Mouse (Mus musculus): Measurements from ENCODE around the gene Psen2. TPM values are rescaled to one million over a fixed set of nuclear protein-coding genes. Genes with fewer than 3 reads are reported as not detected.

Gene Psen2
- polyA plus RNA-seq, 1 experiment from 2014 or later: 13.7 TPM

DNA sequence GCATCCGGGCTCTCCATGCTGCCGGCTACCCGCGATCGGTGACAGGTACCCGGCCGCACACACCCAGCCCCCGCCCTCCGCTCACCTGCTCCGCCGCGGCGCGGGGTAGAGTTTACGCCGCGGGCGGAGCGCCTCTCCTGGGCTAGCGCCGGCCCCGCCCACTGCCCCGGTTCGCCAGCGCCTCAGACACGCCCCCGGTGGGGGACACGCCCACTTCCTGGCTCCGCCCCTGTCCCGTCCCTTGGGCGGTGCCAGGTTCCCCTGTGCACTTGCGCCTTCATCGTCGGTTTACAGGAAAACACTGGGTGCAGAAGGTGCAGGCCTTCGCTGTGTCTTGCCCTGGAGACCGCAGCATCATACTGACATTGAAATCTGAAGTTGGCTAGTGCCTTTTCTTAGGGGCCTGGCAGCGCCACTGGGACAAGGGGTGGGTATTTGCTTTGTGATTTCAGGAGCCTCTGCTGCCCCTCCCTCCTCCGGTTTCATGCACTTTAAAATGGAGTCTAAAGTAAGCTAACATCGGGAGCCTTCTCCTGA is 7.0 kb downstream of the Psen2 start:
- Histone ChIP-seq H3K9ac (replicated peaks; ENCODE audit: low read length) (peak overlapping the region; percentile 86), H3K36me3 (ENCODE audit: control insufficient read depth, insufficient read depth, low read length) (no peaks in the 10 kb centered on the region), H3K4me2 (ENCODE audit: low read length) (peak overlapping the region; percentile 97), H3K4me3 (replicated peaks; ENCODE audit: low read depth, low read length) (peak overlapping the region; percentile 79), H3K27me3 (ENCODE audit: control insufficient read depth, insufficient read depth, low read length) (peaks cover 7% of the 10 kb centered on the region; the same call in 1 of the 2 replicates), H3K4me1 (ENCODE audit: control insufficient read depth, insufficient read depth, low read length) (0 out of 2 replicates have a peak, but pooled peaks cover 8% of the 10 kb centered on the region), H3K9me3 (ENCODE audit: control insufficient read depth, low read length) (no peaks in the 10 kb centered on the region), H3K27ac (replicated peaks; ENCODE audit: low read depth, low read length) (peak overlapping the region; percentile 72)
- WGBS: under 1% methylated on average over 39 of the region's 39 CpGs
- peak; percentile 94 for DNase-seq
- ATAC-seq (ENCODE audit: low FRiP score, low TSS enrichment): peak; percentile 93

DNA sequence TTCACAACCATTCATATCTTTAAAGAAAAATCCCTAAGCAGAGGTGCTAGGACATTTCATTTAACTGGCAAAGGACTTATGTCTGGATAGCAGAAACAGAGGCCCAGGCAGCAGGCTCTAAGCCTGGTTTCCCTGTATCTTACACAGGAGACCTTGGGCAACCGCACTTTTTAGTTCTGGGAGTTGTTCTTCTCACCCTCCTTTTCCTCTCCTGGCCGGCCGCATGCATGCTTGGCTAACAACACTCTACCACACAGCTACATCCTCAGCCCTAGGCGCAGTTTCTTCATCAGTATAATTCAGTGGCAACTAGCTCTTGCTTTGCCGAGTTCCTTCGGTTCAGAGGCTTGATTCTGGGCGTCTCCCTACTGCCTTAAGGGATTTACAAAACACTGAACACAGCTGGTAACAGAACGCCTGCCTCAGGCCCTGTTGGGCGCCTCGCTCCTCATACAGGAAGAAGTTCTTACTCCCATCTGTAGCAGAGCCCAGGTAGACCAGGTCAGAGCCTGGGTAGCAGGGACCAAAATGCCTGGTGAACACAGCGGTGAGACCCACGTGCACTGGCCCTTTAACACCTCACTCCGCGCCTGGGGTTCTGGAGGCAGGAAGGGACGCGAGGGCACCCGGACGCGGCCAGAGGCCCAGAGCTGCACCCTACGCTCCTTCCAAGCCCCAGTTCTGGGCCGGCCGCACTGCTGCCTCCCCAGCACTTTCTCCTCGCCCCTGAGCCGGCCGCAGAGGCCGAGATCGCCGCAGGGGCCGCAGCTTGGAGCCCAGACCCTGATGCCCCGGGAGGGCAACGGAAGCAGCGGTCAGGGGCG is 7.7 kb downstream of the Psen2 start:
- Histone ChIP-seq H3K9me3 (ENCODE audit: control insufficient read depth, low read length) (no peaks in the 10 kb centered on the region), H3K4me3 (replicated peaks; ENCODE audit: low read depth, low read length) (peak overlapping the region; percentile 79), H3K9ac (replicated peaks; ENCODE audit: low read length) (peak overlapping the region; percentile 86), H3K4me2 (ENCODE audit: low read length) (peak overlapping the region; percentile 97), H3K4me1 (ENCODE audit: control insufficient read depth, insufficient read depth, low read length) (0 out of 2 replicates have a peak, but pooled peaks cover 8% of the 10 kb centered on the region), H3K27me3 (ENCODE audit: control insufficient read depth, insufficient read depth, low read length) (peaks cover 7% of the 10 kb centered on the region; the same call in 1 of the 2 replicates), H3K36me3 (ENCODE audit: control insufficient read depth, insufficient read depth, low read length) (no peaks in the 10 kb centered on the region), H3K27ac (replicated peaks; ENCODE audit: low read depth, low read length) (peak overlapping the region; percentile 72)
- WGBS: 2% methylated on average over 33 of the region's 33 CpGs
- DNase-seq (peak; percentile 59), ATAC-seq (ENCODE audit: low FRiP score, low TSS enrichment) (peak; percentile 66)

DNA sequence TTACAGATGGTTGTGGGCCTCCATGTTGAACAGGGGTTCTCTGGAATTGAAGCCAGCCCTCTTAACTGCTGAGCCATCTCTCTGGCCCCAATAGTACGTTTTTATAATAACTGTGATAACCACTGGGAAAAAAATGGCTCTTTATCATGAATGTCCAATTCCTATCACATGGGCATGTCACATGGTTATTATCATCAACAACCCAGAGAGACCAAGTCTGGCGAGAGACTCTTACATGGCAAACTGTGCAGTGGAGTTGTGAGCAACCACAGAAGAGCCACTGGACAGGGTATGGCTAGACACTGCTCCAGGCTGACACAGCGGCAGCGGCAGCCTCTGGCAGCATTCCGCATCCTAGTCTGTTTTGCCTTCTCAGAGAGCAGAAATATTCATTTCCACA is 8.9 kb downstream of the Psen2 start:
- Histone ChIP-seq H3K4me2 (ENCODE audit: low read length) (no peak overlapping the region), H3K36me3 (ENCODE audit: control insufficient read depth, insufficient read depth, low read length) (no peaks in the 10 kb centered on the region), H3K9me3 (ENCODE audit: control insufficient read depth, low read length) (no peaks in the 10 kb centered on the region), H3K4me1 (ENCODE audit: control insufficient read depth, insufficient read depth, low read length) (peaks cover 15% of the 10 kb centered on the region), H3K4me3 (replicated peaks; ENCODE audit: low read depth, low read length) (no peak overlapping the region), H3K27me3 (ENCODE audit: control insufficient read depth, insufficient read depth, low read length) (peaks cover 7% of the 10 kb centered on the region; the same call in 1 of the 2 replicates), H3K27ac (replicated peaks; ENCODE audit: low read depth, low read length) (no peak overlapping the region), H3K9ac (replicated peaks; ENCODE audit: low read length) (no peak overlapping the region)
- DNase-seq (no peak), ATAC-seq (ENCODE audit: low FRiP score, low TSS enrichment) (no peak)
- 85% methylated on average over 5 of the region's 5 CpGs for WGBS

DNA sequence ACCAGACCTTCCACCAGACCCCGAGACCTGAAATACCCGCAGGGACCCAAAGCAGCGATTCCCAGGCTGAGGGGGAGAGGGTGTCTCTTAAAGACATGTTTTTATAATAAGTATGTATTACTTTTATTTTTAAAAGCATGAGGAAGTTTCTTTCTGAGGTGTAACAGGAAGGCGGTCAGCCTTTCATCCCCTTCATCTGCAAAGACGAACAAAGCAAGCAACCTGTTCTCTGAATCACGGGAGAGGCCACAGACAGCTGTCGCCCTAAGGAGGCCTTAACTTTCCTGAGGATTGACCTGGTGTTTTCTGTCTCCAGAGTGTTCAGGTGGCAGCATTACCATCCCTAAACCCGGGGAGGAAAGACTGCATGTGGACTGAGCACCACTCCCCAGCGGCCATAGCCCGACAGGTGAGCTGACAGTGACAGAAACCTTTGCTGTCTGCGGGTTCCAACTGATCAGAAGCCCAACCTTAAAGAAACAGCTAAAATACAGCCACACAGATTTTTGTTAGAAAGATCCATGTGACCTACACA is 10.5 kb downstream of the Psen2 start:
- Histone ChIP-seq H3K9me3 (ENCODE audit: control insufficient read depth, low read length) (no peaks in the 10 kb centered on the region), H3K4me1 (ENCODE audit: control insufficient read depth, insufficient read depth, low read length) (peaks cover 15% of the 10 kb centered on the region), H3K27me3 (ENCODE audit: control insufficient read depth, insufficient read depth, low read length) (peaks cover 7% of the 10 kb centered on the region; the same call in 1 of the 2 replicates), H3K4me3 (replicated peaks; ENCODE audit: low read depth, low read length) (no peak overlapping the region), H3K27ac (replicated peaks; ENCODE audit: low read depth, low read length) (no peak overlapping the region), H3K4me2 (ENCODE audit: low read length) (no peak overlapping the region), H3K9ac (replicated peaks; ENCODE audit: low read length) (no peak overlapping the region), H3K36me3 (ENCODE audit: control insufficient read depth, insufficient read depth, low read length) (no peaks in the 10 kb centered on the region)
- DNase-seq: no peak
- 87% methylated on average over 11 of the region's 11 CpGs for WGBS
- ATAC-seq (ENCODE audit: low FRiP score, low TSS enrichment): no peak

DNA sequence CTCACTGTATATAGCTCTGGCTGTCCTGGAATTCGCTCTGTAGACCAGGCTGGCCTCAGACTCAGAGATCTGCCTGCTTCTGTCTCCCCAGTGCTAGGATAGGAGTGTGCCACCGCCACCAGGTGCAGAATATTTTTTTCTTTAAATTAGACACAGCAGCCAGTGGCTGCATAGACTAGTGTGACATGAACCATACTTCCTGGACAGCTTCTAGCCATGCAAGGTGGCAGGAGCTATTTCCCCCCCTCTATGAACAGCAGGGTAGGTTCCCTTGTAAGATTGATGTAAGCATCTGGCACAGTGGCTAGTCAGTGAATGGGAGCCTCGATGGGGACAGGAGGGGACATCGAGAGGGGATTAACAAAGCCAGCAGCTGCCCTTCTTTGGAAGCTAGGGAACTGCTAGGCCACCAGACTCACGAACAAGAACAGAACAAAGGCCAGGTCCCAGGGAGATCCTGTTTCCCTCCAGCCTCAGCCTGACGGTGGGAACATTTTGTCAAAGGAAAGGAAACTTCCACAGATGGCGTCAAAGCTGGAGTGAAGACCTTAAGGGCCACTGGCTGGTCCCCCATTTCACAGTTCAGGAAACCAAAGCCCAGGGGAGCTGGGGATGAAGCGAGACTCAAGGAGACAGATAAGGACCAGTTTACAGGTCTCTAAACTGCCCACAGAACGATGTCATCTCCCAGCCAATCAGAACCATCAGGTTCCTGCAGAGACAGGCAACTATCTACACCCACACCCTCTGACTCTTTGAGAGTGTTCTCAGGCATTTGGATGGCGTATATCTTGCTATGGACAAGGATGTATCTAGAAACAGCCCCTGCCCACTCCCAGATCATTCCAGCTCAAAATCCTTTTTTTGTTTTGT is 11.8 kb downstream of the Psen2 start:
- ATAC-seq (ENCODE audit: low FRiP score, low TSS enrichment): no peak
- WGBS: 46% methylated on average over 10 of the region's 10 CpGs

DNA sequence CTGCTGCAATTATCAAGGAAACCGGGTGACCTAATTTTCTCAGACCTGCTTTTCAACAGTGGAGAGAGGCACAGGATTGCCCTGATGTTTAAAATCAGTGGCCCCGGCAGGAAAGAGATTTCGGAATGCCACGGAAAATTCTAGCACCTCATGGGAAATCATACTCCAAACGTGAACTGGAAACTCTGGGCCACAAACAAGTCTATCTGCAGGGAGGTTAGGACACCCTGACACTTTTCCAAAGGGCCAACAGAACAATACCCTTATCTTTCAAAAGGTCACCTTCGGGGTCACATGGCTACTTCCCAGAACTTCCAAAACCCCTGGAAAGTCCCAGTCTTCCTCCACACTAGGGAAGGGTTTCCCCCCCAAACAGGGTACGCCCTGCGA is 12.8 kb downstream of the Psen2 start:
- WGBS: 67% methylated on average over 8 of the region's 8 CpGs

More for the DNA sequence above, 11.8 kb downstream of the Psen2 start:
- Histone ChIP-seq H3K4me1 (ENCODE audit: control insufficient read depth, insufficient read depth, low read length) (peaks cover 15% of the 10 kb centered on the region), H3K27me3 (ENCODE audit: control insufficient read depth, insufficient read depth, low read length) (peaks cover 7% of the 10 kb centered on the region; the same call in 1 of the 2 replicates), H3K4me2 (ENCODE audit: low read length) (no peak overlapping the region), H3K36me3 (ENCODE audit: control insufficient read depth, insufficient read depth, low read length) (no peaks in the 10 kb centered on the region), H3K27ac (replicated peaks; ENCODE audit: low read depth, low read length) (no peak overlapping the region), H3K9me3 (ENCODE audit: control insufficient read depth, low read length) (no peaks in the 10 kb centered on the region), H3K9ac (replicated peaks; ENCODE audit: low read length) (no peak overlapping the region), H3K4me3 (replicated peaks; ENCODE audit: low read depth, low read length) (no peak overlapping the region)
- no peak for DNase-seq

DNA sequence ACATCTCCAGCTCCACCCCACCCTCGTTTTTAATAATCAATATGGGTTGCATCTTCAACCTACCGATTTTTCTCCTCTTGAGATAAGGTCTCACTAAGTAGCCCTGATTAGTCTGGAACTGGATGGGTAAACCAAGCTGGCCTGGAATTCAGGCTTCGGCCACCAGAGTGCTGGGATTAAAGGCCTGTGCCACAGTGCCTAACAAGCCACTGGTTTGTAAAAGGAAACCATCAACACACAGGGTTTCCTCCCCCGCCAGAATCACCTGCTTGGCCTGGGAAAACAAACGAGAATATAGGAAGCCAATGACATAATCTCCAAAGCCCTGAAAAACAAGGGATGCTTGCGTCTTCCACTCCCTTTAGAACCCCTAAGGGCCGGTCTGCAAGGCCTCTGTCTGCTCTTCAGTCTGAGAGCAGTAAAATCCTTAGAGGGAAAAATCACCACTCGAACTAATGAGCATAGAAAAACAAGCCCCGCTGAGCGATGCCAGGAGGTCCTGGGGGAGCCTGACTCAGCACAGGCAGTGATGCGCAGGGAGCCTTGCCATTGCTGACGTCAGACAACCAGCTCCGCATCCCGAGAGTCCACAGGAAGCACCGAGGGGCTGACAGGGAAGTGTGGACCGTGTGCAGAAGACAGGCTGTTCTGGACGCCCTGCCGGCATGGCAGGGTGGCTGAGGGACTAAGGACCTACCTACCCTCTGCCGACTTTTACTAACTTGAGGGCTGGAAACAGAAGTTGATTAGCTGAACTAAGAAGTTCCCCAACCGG is 13.4 kb downstream of the Psen2 start:
- Histone ChIP-seq H3K4me2 (ENCODE audit: low read length) (peak overlapping the region; percentile 28; the same call in 1 of the 2 replicates), H3K9ac (replicated peaks; ENCODE audit: low read length) (no peak overlapping the region; the same call in 1 of the 2 replicates), H3K36me3 (ENCODE audit: control insufficient read depth, insufficient read depth, low read length) (no peaks in the 10 kb centered on the region), H3K4me3 (replicated peaks; ENCODE audit: low read depth, low read length) (no peak overlapping the region), H3K4me1 (ENCODE audit: control insufficient read depth, insufficient read depth, low read length) (peaks cover 9% of the 10 kb centered on the region), H3K9me3 (ENCODE audit: control insufficient read depth, low read length) (no peaks in the 10 kb centered on the region), H3K27ac (replicated peaks; ENCODE audit: low read depth, low read length) (no peak overlapping the region), H3K27me3 (ENCODE audit: control insufficient read depth, insufficient read depth, low read length) (peaks cover 4% of the 10 kb centered on the region; the same call in 1 of the 2 replicates)
- WGBS: 19% methylated on average over 20 of the region's 20 CpGs
- DNase-seq (peak; percentile 70), ATAC-seq (ENCODE audit: low FRiP score, low TSS enrichment) (no peak)

More for the DNA sequence above, 12.8 kb downstream of the Psen2 start:
- no peak overlapping the region for H3K9ac ChIP-seq (replicated peaks; ENCODE audit: low read length)
- DNase-seq (no peak), ATAC-seq (ENCODE audit: low FRiP score, low TSS enrichment) (no peak)
- no peaks in the 10 kb centered on the region for H3K36me3 ChIP-seq (ENCODE audit: control insufficient read depth, insufficient read depth, low read length)
- H3K27ac ChIP-seq (replicated peaks; ENCODE audit: low read depth, low read length): no peak overlapping the region
- peaks cover 7% of the 10 kb centered on the region; the same call in 1 of the 2 replicates for H3K27me3 ChIP-seq (ENCODE audit: control insufficient read depth, insufficient read depth, low read length)
- H3K9me3 ChIP-seq (ENCODE audit: control insufficient read depth, low read length): no peaks in the 10 kb centered on the region
- H3K4me3 ChIP-seq (replicated peaks; ENCODE audit: low read depth, low read length): no peak overlapping the region
- H3K4me1 ChIP-seq (ENCODE audit: control insufficient read depth, insufficient read depth, low read length): peaks cover 14% of the 10 kb centered on the region
- H3K4me2 ChIP-seq (ENCODE audit: low read length): no peak overlapping the region

Data from midbrain, embryonic 14.5 days (tissue).